Mouse (Mus musculus) kidney, postnatal 0 days (tissue): ENCODE measurements at regions not wholly inside any gene's neighbourhood (a gene's known extent, or its start where the extent isn't known, plus 50 kb on each side); places are given as distances from the start of the nearest gene placed in this dataset.

Source experiments
- ATAC-seq: fragments of 200-750 bp; cut with Nextera tagmentation; replicated peaks from 2 replicates; pipeline ENCODE4 v1.8.0; 2017; ENCODE audit warnings: low read depth, moderate number of reproducible peaks, moderate TSS enrichment, moderate library complexity; ENCODE audit not compliant: low FRiP score
- DNase-seq: peaks from one replicate; pipeline ENCODE4 v3.0.0-alpha.2; 2016; ENCODE audit warnings: low spot score
- H3K27ac ChIP-seq: fragments of 300-500 bp; sonication (generic); 2 replicates; pipeline ENCODE4 v1.5.1; 2014; ENCODE audit warnings: mild to moderate bottlenecking
- H3K27me3 ChIP-seq: fragments of 300-500 bp; sonication (generic); 2 replicates; pipeline ENCODE4 v1.6.1; 2014; ENCODE audit warnings: low read length, mixed read lengths; ENCODE audit not compliant: insufficient read depth
- H3K36me3 ChIP-seq: fragments of 300-500 bp; sonication (generic); 2 replicates; pipeline ENCODE4 v1.6.1; 2014; ENCODE audit warnings: low read length, mixed read lengths; ENCODE audit not compliant: insufficient read depth
- H3K4me1 ChIP-seq: fragments of 300-500 bp; sonication (generic); replicated peaks from 2 replicates; pipeline ENCODE4 v1.6.1; 2014; ENCODE audit warnings: antibody characterized with exemption, low read length, mixed read lengths; ENCODE audit not compliant: insufficient read depth
- H3K4me2 ChIP-seq: fragments of 300-500 bp; sonication (generic); 2 replicates; pipeline ENCODE4 v1.6.1; 2014; ENCODE audit warnings: mild to moderate bottlenecking, low read length, moderate library complexity, mixed read lengths
- H3K4me3 ChIP-seq: fragments of 300-500 bp; sonication (generic); replicated peaks from 2 replicates; pipeline ENCODE4 v1.5.1; 2014; ENCODE audit warnings: low read depth, low read length
- H3K9ac ChIP-seq: fragments of 300-500 bp; sonication (generic); 2 replicates; pipeline ENCODE4 v1.6.1; 2014; ENCODE audit warnings: low read depth, low read length
- H3K9me3 ChIP-seq: fragments of 300-500 bp; sonication (generic); replicated peaks from 2 replicates; pipeline ENCODE4 v1.6.1; 2016; ENCODE audit warnings: low read length, inconsistent platforms, mixed read lengths
- CTCF ChIP-seq: IDR thresholded peaks from 2 replicates; pipeline ENCODE4 v1.5.1; 2016; ENCODE audit warnings: antibody characterized with exemption, low read depth, mild to moderate bottlenecking, moderate library complexity
- WGBS: fragments of 180-500 bp; shearing (Covaris S2); extraction: QIAGEN DNeasy Blood & Tissue Kit; methylation state at CpG from one replicate; pipeline ENCODE4 v1.1.7; 2014; 5-methylcytosine and 5-hydroxymethylcytosine counted together

- DNase-seq: no peak
- WGBS: 74% methylated on average over 8 of the region's 8 CpGs
- ATAC-seq: no peak
Observed at GRCm38 (mm10) chr13:54298851-54299250, 72.3 kb upstream of the Cplx2 start.

DNA sequence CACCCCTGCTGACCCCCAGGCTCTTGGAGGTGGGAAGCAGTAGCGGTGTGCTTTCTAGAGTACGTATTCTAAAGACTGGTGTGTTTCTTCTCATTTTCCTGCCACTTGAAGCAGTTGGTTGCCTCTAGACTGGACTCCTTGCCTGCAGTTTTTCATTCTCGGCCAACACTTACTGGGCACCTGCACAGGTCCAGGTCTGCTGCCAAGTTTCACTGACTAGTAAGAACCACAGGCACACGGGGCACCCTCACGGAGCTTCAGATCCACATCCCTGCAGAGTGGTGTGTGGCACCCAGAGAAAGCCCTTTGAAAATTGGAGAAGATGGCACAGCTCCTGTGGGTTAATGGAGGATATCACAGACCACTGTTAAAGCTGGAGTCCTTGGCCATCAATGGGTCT is 71.9 kb upstream of the Cplx2 start:
- Histone ChIP-seq H3K27ac (no peak overlapping the region), H3K9me3 (no peaks in the 10 kb centered on the region), H3K4me3 (no peak overlapping the region), H3K4me1 (peaks cover 11% of the 10 kb centered on the region), H3K4me2 (no peak overlapping the region), H3K36me3 (no peaks in the 10 kb centered on the region), H3K9ac (no peak overlapping the region), H3K27me3 (no peaks in the 10 kb centered on the region)
- ATAC-seq: no peak
- WGBS: 85% methylated on average over 5 of the region's 5 CpGs
- TF ChIP-seq CTCF: no peak
- no peak for DNase-seq

More at GRCm38 (mm10) chr13:54298851-54299250, 72.3 kb upstream of the Cplx2 start:
- no peak for TF ChIP-seq CTCF
- peaks cover 11% of the 10 kb centered on the region for H3K4me1 ChIP-seq
- H3K36me3 ChIP-seq: no peaks in the 10 kb centered on the region
- H3K9me3 ChIP-seq: no peaks in the 10 kb centered on the region
- H3K9ac ChIP-seq: no peak overlapping the region
- no peaks in the 10 kb centered on the region for H3K27me3 ChIP-seq
- no peak overlapping the region for H3K27ac ChIP-seq
- no peak overlapping the region for H3K4me2 ChIP-seq
- no peak overlapping the region for H3K4me3 ChIP-seq

GRCm38 (mm10) chr13:54301110-54301509 is 70.0 kb upstream of the Cplx2 start:
- no peak overlapping the region for H3K27ac ChIP-seq
- H3K36me3 ChIP-seq: no peaks in the 10 kb centered on the region
- WGBS: 63% methylated on average over 1 of the region's 1 CpGs
- H3K9ac ChIP-seq: no peak overlapping the region
- H3K27me3 ChIP-seq: no peaks in the 10 kb centered on the region
- TF ChIP-seq CTCF: no peak
- DNase-seq: no peak
- no peak overlapping the region for H3K4me2 ChIP-seq
- no peak for ATAC-seq
- no peaks in the 10 kb centered on the region for H3K9me3 ChIP-seq
- peaks cover 11% of the 10 kb centered on the region for H3K4me1 ChIP-seq
- H3K4me3 ChIP-seq: no peak overlapping the region

DNA sequence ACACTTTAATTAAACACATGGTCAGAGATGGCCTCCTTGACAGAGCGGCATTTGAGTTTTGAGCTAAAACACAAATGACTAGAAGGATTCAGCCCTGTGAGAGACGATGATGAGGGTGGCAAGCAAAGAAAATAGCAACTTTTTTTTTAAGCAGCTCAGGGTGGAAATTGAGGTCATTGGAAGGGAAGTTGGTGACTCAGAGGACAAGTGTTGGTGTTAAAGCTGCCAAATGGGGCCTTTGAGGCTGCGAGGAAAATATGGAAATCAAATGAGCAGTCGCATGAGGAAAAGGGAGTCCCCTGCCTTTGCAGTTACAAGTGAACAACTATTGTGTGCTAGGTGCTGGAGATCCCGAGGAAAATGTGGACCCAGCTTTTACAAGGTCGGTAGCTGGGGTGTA is 69.5 kb upstream of the Cplx2 start:
- ATAC-seq (no peak), DNase-seq (peak; percentile 37)
- Histone ChIP-seq H3K9me3 (no peaks in the 10 kb centered on the region), H3K36me3 (no peaks in the 10 kb centered on the region), H3K4me2 (peak overlapping the region; percentile 96), H3K27ac (no peak overlapping the region), H3K27me3 (no peaks in the 10 kb centered on the region), H3K9ac (0 out of 2 replicates have a peak overlapping the region, but pooled peaks have one; percentile 98), H3K4me3 (peak overlapping the region; percentile 84), H3K4me1 (peaks cover 11% of the 10 kb centered on the region)
- WGBS: 28% methylated on average over 6 of the region's 6 CpGs
- no peak for TF ChIP-seq CTCF

DNA sequence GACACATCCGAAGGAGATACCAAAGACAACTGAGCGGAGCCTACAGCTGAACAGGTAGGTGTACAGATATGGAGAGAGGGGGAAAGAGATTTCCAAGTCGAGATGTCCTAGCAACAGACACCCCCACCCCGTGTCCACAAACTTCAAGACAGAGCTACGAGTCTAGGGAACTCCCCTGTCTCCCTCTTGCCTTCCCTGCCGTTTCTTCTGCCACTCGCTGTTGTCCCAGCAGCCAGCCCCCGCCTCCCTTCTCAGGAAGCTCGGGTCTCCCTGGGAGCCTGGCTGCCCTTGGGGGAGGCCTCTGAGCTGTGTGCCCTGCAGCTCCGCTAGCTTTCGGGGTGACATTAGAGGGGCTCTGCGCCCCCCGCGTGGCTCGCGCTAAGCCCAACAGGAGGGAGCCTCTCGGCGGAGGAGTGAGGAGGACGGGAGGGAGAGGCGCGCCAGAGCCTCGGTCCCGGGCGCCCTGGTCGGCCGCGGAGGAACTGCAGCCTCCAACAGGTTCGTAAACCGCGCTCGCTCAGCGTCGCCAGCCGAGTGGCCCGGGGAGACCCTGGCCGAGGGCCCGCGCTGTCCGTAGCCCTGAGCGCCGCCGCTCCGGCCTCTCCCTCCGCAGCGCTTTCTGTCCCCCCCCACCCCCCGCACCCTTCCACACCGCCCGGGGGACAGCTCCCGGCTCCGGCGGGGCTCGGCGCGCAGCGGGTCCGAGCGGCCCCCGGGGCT is 68.6 kb upstream of the Cplx2 start:
- Histone ChIP-seq H3K9ac (peak overlapping the region; percentile 98), H3K9me3 (no peaks in the 10 kb centered on the region), H3K27me3 (no peaks in the 10 kb centered on the region), H3K27ac (peak overlapping the region; percentile 100), H3K4me2 (peak overlapping the region; percentile 96), H3K36me3 (no peaks in the 10 kb centered on the region), H3K4me1 (peaks cover 11% of the 10 kb centered on the region), H3K4me3 (peak overlapping the region; percentile 84)
- WGBS: under 1% methylated on average over 47 of the region's 58 CpGs
- peak; percentile 71 for DNase-seq
- peak; percentile 59; the same call in 1 of the 2 replicates for ATAC-seq
- TF ChIP-seq CTCF: no peak

DNA sequence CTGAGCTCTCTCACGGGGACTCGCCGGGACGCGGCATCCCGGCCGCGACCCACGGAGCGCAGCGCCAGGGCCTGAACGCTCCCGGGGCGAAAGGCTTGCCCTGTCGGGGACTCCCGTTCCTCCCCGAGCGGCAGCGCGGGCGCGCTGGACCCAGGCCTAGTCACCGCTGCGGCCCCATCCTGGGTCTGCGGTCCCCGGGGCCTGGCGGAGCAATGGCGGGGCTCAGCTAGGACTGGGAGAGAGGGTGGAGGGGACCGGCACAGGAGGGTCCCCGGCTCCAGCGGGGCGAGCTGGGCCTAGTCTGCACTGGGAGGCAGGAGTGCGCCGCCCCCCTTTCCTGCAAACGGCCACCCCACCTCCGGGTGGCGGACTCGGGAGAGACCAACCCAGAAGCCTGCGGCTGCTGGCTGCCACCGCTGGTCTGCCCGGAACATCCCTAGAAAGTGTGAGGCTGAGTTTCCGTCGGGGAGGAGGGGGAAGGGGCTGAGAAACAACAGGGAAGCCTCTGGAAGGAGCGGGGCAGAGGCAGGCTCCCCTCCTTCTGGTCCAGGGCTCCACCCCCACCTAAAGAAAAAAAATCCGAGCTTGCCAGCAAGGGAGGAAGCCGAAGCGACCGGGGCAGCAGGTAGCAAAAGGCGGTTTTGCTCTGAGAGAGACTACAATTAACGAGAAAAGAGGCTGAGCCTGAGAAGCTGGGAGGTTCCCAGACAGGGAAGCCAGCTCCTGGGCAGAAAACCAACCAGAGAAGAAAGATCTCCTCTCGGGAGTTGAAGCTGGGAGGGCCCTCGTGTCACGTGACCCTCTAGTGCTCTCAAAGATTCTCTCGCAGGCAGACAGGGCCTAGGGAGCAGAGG is 67.9 kb upstream of the Cplx2 start:
- Histone ChIP-seq H3K4me1 (peaks cover 11% of the 10 kb centered on the region), H3K4me3 (peak overlapping the region; percentile 84), H3K9ac (peak overlapping the region; percentile 98), H3K36me3 (no peaks in the 10 kb centered on the region), H3K27me3 (no peaks in the 10 kb centered on the region), H3K9me3 (no peaks in the 10 kb centered on the region), H3K4me2 (peak overlapping the region; percentile 96), H3K27ac (peak overlapping the region; percentile 100)
- ATAC-seq (peak; percentile 83), DNase-seq (peak; percentile 95)
- under 1% methylated on average over 52 of the region's 54 CpGs for WGBS
- TF ChIP-seq CTCF: peak; percentile 37; the same call in 1 of the 2 replicates
